Mouse (Mus musculus) myocyte (in vitro differentiated cells): ENCODE measurements around the gene Lrpap1. TPM values are rescaled to one million over a fixed set of nuclear protein-coding genes. Genes with fewer than 3 reads are reported as not detected.

Experiments used
- H3K27me3 ChIP-seq: one replicate; pipeline ENCODE4 v1.6.1; 2011; ENCODE audit not compliant: control insufficient read depth, insufficient read depth, insufficient read length
- H3K36me3 ChIP-seq: one replicate; pipeline ENCODE4 v1.6.1; 2011; ENCODE audit not compliant: control insufficient read depth, insufficient read depth
- H3K4me2 ChIP-seq: one replicate; pipeline ENCODE4 v1.6.1; 2011; ENCODE audit warnings: low read depth, control low read depth
- H3K4me3 ChIP-seq: one replicate; pipeline ENCODE4 v1.5.1; 2011; ENCODE audit warnings: mild to moderate bottlenecking, control low read depth, moderate library complexity
- H3K79me2 ChIP-seq: one replicate; pipeline ENCODE4 v1.6.1; 2011; ENCODE audit not compliant: control insufficient read depth, insufficient read depth
- H3ac ChIP-seq: one replicate; pipeline ENCODE4 v1.6.1; 2011; ENCODE audit not compliant: control insufficient read depth, insufficient read length
- CEBPB ChIP-seq: IDR thresholded peaks from 2 replicates; pipeline ENCODE4 v1.6.1; 2011; ENCODE audit warnings: mild to moderate bottlenecking, moderate library complexity; ENCODE audit not compliant: poor library complexity, insufficient read depth, severe bottlenecking
- E2F4 ChIP-seq: IDR thresholded peaks from one replicate; pipeline ENCODE4 v1.6.1; 2011; ENCODE audit warnings: mild to moderate bottlenecking, control low read depth, moderate library complexity; ENCODE audit not compliant: insufficient read depth
- MAX ChIP-seq: IDR thresholded peaks from one replicate; pipeline ENCODE4 v1.6.1; 2011; ENCODE audit warnings: low read depth, mild to moderate bottlenecking, control low read depth
- MYOD1 ChIP-seq, 3 experiments: IDR thresholded peaks; one replicate each; pipeline ENCODE4 v1.6.1; 2011; ENCODE audit warnings: control low read depth in 2 of 3, low read depth in 2 of 3, mild to moderate bottlenecking in 2 of 3, moderate library complexity in 1 of 3; ENCODE audit not compliant: insufficient read length in 2 of 3, control insufficient read depth in 1 of 3
- MYOG ChIP-seq, 3 experiments: IDR thresholded peaks; one replicate each; pipeline ENCODE4 v1.6.1; 2011; ENCODE audit warnings: control low read depth in 2 of 3, low read depth in 2 of 3, mild to moderate bottlenecking in 2 of 3; ENCODE audit not compliant: insufficient read length in 2 of 3, control insufficient read depth in 1 of 3, insufficient read depth in 1 of 3
- POLR2A ChIP-seq: IDR thresholded peaks from one replicate; pipeline ENCODE4 v1.6.1; 2011; ENCODE audit warnings: low read depth, mild to moderate bottlenecking, control low read depth, moderate library complexity; ENCODE audit not compliant: insufficient read length
- POLR2AphosphoS2 ChIP-seq: IDR thresholded peaks from one replicate; pipeline ENCODE4 v1.6.1; 2011; ENCODE audit warnings: low read depth, control low read depth; ENCODE audit not compliant: insufficient read length
- REST ChIP-seq: IDR thresholded peaks from one replicate; pipeline ENCODE4 v1.6.1; 2011; ENCODE audit warnings: mild to moderate bottlenecking, control low read depth, moderate library complexity; ENCODE audit not compliant: insufficient read depth, insufficient read length
- SRF ChIP-seq: IDR thresholded peaks from one replicate; pipeline ENCODE4 v1.6.1; 2011; ENCODE audit warnings: low read depth; ENCODE audit not compliant: control insufficient read depth, insufficient read length
- TCF12 ChIP-seq: IDR thresholded peaks from one replicate; pipeline ENCODE4 v1.6.1; 2011; ENCODE audit warnings: mild to moderate bottlenecking, control low read depth; ENCODE audit not compliant: poor library complexity, insufficient read depth, severe bottlenecking
- TCF3 ChIP-seq: IDR thresholded peaks from one replicate; pipeline ENCODE4 v1.6.1; 2011; ENCODE audit warnings: low read depth, control low read depth; ENCODE audit not compliant: insufficient read length
- USF1 ChIP-seq: IDR thresholded peaks from one replicate; pipeline ENCODE4 v1.6.1; 2011; ENCODE audit warnings: low read depth, mild to moderate bottlenecking, control low read depth, moderate library complexity
- polyA plus RNA-seq: library from polyadenylated mRNA; unstranded; fragments of >200 nt; fragmentation: generic; extraction: Trizol; gene quantifications from one replicate; pipeline ENCODE4 v1.2.1, GENCODE M21; 2012; ENCODE audit warnings: missing spikeins

Lrpap1 gene
- polyA plus RNA-seq: 46.2 TPM

- H3K4me3 ChIP-seq: peak within 1 kb of the TSS; percentile 57
- peak within 1 kb of the TSS; percentile 90 for H3K4me2 ChIP-seq
- peak within 1 kb of the TSS; percentile 12 for H3ac ChIP-seq
- H3K36me3 ChIP-seq: peaks cover 13% of the 10 kb centered on the region
- peaks cover 11% of the 10 kb centered on the region for H3K27me3 ChIP-seq
- TF ChIP-seq POLR2A (peak; percentile 95), POLR2AphosphoS2 (peak; percentile 93), USF1 (no peak)
- peaks cover 4% of the 10 kb centered on the region for H3K79me2 ChIP-seq
Observed at GRCm38 (mm10) chr5:35104960-35105921, at the start of gene Lrpap1. Gene Lrpap1, minus strand, starts transcription at chr5:35105766.

- Histone ChIP-seq H3ac (no peak overlapping the region), H3K4me3 (no peak overlapping the region), H3K27me3 (peaks cover 34% of the 10 kb centered on the region), H3K4me2 (no peak overlapping the region), H3K36me3 (no peaks in the 10 kb centered on the region), H3K79me2 (no peaks in the 10 kb centered on the region)
- no peak for TF ChIP-seq E2F4
- TF ChIP-seq USF1: no peak
- no peak for TF ChIP-seq MYOD1 (IDR thresholded peaks at IDR 0.05; ENCODE audit: control insufficient read depth in 1 of 3, insufficient read length in 2 of 3, low read depth in 2 of 3)
- TF ChIP-seq REST: no peak
- TF ChIP-seq TCF3: no peak
- no peak for TF ChIP-seq SRF
- no peak for TF ChIP-seq POLR2A
- no peak for TF ChIP-seq MAX
- no peak for TF ChIP-seq CEBPB
- no peak for TF ChIP-seq MYOG (IDR thresholded peaks at IDR 0.05; ENCODE audit: control insufficient read depth in 1 of 3, insufficient read depth in 1 of 3, insufficient read length in 2 of 3, low read depth in 2 of 3)
- TF ChIP-seq TCF12: no peak
- TF ChIP-seq POLR2AphosphoS2: no peak
Observed at GRCm38 (mm10) chr5:35149939-35150338, 44.4 kb upstream of the Lrpap1 start.

GRCm38 (mm10) chr5:35149526-35149925, 44.0 kb upstream of the Lrpap1 start:
- peaks cover 36% of the 10 kb centered on the region for H3K27me3 ChIP-seq
- no peak overlapping the region for H3ac ChIP-seq
- no peak overlapping the region for H3K4me2 ChIP-seq
- H3K4me3 ChIP-seq: no peak overlapping the region
- no peak for TF ChIP-seq USF1
- no peak for TF ChIP-seq MAX
- TF ChIP-seq MYOD1 (IDR thresholded peaks at IDR 0.05; ENCODE audit: control insufficient read depth in 1 of 3, insufficient read length in 2 of 3, low read depth in 2 of 3): no peak
- no peak for TF ChIP-seq TCF3
- no peak for TF ChIP-seq MYOG (IDR thresholded peaks at IDR 0.05; ENCODE audit: control insufficient read depth in 1 of 3, insufficient read depth in 1 of 3, insufficient read length in 2 of 3, low read depth in 2 of 3)
- TF ChIP-seq CEBPB: no peak
- TF ChIP-seq POLR2AphosphoS2: no peak
- no peak for TF ChIP-seq E2F4
- no peak for TF ChIP-seq TCF12
- no peak for TF ChIP-seq SRF
- TF ChIP-seq REST: no peak
- no peak for TF ChIP-seq POLR2A
- no peaks in the 10 kb centered on the region for H3K36me3 ChIP-seq
- no peaks in the 10 kb centered on the region for H3K79me2 ChIP-seq

- H3ac ChIP-seq: no peak overlapping the region
- peaks cover 32% of the 10 kb centered on the region for H3K27me3 ChIP-seq
- H3K79me2 ChIP-seq: no peaks in the 10 kb centered on the region
- no peak overlapping the region for H3K4me3 ChIP-seq
- TF ChIP-seq SRF: no peak
- no peak for TF ChIP-seq USF1
- TF ChIP-seq POLR2AphosphoS2: no peak
- no peak for TF ChIP-seq MYOG (IDR thresholded peaks at IDR 0.05; ENCODE audit: control insufficient read depth in 1 of 3, insufficient read depth in 1 of 3, insufficient read length in 2 of 3, low read depth in 2 of 3)
- TF ChIP-seq E2F4: no peak
- TF ChIP-seq TCF3: no peak
- no peak for TF ChIP-seq CEBPB
- no peak for TF ChIP-seq MYOD1 (IDR thresholded peaks at IDR 0.05; ENCODE audit: control insufficient read depth in 1 of 3, insufficient read length in 2 of 3, low read depth in 2 of 3)
- no peak for TF ChIP-seq TCF12
- no peak for TF ChIP-seq MAX
- TF ChIP-seq REST: no peak
- TF ChIP-seq POLR2A: no peak
- H3K36me3 ChIP-seq: no peaks in the 10 kb centered on the region
- H3K4me2 ChIP-seq: no peak overlapping the region
Observed at GRCm38 (mm10) chr5:35147963-35148767, 42.6 kb upstream of the Lrpap1 start.
